Mouse (Mus musculus): ENCODE data around the gene Gcdh. TPM values are rescaled to one million over a fixed set of nuclear protein-coding genes. Genes with fewer than 3 reads are reported as not detected.
A peak's percentile ranks its signal among the peaks of the same experiment; 100 is the strongest.

Gcdh gene
- 10 to 100 TPM; 38.3 to 38.5 TPM for total RNA-seq (2021)
- long read RNA-seq, transcript Gcdh-201 (11 exons, 2,167 nt) = major isoform, 13 of 42 reads
- long read RNA-seq, transcript Gcdh-202 (12 exons, 2,114 nt) = minor isoform, 12 of 42 reads
- long read RNA-seq, partial matches to known transcripts = 4 of 42 reads
- long read RNA-seq, other reads (novel, unspliced or antisense) = 13 of 42 reads

DNA sequence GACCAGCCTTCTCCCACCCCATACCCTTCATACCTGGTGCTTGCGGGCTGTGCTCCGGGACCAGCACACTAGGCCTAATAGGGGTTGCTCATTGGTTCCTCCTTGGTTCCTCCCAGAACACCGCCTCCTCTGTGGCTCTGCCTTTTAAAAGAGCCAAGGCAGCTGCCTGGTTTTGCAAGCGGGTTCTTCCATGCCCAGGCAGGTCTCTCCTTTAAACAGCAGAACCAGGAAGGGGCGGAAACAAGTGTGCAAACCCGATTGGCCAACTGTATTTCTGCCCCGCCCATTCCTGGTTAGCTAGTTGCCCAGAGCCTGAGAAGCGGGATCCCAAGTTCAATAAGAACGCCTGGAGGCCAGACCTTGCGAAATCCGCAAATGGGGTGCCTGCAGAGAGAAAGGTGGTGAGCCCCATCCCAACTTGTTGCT is at the start of gene Gcdh:
Gene Gcdh (minus strand): TSS at position 213 of the 426 bp plus-strand sequence.
- peak; percentile 92 to 96 for DNase-seq (ENCODE audit: low spot score in 2 of 2)

DNA sequence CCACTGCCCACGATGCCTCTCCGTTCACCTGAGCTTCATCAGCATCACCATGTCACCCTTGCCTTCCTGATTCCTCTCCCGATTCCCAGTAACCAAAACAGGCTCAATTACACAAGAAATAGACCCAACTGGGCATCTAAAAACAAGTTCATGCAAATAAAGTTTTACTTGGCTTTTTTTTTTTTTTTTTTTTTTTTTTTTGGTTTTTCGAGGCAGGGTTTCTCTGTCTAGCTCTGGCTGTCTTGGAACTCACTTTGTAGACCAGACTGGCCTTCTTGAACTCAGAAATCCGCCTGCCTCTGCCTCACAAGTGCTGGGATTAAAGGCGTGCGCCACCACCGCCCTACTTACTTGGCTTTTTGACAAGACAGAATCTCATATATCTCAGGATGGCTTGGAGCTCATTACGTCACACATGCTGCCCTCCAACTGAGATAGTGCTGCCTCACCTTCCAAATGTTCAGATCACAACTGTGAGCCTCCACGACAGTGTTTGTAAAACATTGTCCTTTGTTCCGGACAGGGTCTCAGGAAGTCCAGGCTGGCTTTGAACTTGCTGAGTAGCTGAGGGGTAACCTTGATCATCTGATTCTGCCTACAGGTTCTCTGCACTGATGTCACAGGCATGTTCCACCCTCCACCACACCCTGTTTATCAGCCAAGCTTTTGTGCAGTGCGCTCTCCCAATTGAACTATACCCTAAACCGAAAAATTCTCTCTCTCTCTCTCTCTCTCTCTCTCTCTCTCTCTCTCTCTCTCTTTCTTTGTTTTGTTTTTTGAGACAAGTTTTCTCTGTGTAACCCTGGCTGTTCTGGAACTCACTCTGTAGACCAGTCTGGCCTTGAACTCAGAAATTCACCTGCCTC is 44.1 kb upstream of the Gcdh start:
- DNase-seq (ENCODE audit: low spot score in 2 of 2) = no peak

DNA sequence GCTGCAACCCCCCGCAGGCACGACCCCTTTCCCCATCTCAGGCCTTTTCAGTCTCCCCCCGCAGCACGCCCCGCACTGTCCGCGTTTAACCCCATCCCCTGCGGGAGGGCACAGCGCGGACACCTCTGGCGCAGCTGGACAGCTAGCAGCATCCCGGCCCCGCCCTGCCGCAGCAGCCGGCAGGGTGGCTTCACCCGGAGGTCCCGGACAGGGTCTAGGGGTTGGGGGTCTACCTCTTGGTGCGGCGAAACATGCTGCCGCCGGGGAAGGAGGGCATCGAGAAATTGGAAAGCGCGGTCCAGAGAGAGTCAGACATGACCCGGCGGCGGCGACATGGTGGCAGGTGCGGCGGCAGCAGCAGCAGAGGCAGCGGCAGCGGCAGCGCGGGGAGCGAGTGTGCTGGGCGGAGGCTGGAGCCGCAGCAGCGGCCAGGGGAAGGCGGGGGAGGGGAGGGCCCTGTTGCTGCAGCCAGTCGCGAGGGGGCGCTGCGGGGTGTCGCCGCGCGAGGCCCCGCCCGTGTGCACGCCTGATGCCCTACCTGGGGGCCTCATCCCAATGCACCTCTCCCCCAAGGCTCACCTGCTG is 43.3 kb upstream of the Gcdh start, which contains the start of gene Mast1:
Gene Mast1 (minus strand): TSS at position 398 of the 585 bp plus-strand sequence.
- DNase-seq (ENCODE audit: low spot score in 2 of 2) = peak; percentile 61 to 75

DNA sequence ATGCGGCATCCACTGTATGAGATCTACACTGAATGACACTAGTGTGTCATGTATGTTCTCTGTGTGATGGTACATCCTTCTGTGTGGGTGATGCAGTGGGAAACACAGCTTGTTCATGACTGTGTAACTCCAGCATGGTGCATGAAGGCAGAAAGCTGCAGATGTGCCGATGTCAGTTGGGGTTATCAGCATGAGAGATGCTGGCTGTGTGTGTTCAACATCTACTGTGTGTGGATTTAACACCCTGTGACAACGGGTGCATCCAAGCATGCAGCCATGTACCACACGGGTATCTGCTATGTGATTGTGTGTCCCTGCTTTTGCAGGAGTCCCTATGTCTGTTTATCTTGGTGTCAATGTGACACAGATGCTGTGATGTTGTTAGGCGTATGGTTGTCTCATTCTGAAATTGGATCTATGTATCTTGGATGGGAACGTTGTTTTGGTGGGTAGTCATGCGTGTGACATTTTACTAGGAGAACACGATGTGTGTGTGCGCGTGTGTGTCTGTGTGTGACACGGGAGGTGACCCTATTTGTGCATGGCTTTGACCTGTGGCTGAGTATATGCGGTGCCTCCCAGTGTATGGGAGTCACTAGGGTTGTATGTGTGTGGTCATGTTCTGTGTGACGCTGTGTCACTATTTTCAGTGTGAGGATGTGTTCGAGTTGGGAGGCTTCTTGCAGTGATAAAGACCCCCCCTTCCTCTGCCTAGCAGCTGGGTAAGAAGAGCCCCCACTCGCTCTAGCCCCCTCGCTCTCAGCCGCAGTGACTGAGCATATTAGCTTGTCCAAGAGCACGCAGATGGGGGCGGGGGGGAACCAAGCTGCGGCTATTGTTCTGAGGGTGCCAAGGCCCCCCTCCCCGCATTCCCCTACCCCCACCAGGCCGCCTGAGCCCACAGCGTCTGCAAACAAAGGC is 42.6 kb upstream of the Gcdh start:
- DNase-seq (ENCODE audit: low spot score in 2 of 2) = peak in 1 of 2 experiments; percentile 22

DNA sequence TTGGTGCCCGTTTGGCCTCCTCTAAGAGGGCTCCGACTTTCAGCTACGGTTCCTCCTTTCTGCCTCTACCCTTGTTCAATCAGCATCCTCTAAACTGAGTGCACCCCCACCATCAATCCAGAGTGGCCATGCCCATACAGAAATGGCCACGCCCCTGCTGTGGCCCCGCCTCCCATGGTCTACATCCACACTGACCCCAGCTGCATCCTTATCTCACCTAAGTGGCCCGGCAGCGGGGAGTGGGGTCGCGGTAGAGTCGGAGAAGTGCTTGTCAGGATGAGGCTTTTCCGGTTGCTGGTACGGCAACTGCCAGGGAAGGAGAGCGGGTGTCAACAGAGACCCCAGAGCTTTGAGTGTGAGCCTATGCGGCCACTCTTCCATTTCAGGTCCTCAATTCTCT is 41.8 kb upstream of the Gcdh start:
- DNase-seq (ENCODE audit: low spot score in 2 of 2) = no peak

DNA sequence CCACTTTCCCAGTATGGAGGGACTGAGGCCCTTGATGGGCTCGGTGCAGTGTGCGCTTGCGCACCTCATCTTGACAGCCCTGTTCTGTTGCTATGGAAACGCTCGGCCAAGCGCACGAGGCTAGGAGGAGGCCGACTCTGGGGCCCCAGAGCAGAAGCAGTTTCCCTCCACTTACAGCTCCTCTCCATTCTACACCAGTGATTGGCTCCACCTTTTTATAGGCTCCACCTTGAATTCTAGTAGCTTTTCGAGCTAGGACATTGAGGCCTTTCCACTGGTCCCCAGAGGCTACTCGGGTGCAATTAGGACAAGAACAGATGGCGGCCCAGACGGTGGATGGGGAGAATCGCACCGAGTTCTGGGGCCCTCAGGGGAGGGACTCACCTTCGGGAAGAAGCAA is 41.1 kb upstream of the Gcdh start:
- peak in 1 of 2 experiments; percentile 45 for DNase-seq (ENCODE audit: low spot score in 2 of 2)

DNA sequence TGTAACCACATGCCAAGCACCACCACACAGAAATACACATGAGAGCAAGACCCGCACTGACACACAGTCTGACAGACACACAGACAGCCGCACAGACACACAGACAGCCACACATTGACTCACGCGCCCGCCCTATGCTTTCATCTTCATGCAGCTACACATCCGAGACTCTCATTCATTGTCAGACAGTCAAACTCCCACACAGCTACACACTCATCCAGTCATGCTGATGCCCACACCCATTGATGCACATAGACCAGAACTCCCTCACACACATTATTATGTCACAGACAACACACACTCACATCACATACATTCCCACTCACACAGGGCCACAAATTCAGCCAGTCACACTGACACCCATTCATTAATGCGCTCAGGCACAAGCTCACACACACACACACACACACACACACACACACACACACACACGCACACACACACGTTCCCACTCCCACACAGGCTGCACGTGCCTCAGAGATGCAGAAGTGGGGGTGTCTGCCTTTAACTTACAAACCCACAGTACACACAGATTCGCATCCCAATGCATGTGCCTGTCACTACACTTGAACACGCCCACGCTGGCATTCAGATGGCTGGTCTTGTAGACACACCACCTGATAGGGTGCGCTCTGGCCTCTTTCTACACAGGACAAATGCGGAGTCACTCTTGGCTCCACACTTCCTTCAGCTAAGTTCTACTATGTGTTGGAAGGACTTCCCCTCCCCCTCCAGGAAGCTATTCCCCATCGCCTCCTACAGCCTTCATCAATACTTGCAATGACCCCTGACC is 40.2 kb upstream of the Gcdh start:
- peak in 1 of 2 experiments; percentile 49 for DNase-seq (ENCODE audit: low spot score in 2 of 2)

DNA sequence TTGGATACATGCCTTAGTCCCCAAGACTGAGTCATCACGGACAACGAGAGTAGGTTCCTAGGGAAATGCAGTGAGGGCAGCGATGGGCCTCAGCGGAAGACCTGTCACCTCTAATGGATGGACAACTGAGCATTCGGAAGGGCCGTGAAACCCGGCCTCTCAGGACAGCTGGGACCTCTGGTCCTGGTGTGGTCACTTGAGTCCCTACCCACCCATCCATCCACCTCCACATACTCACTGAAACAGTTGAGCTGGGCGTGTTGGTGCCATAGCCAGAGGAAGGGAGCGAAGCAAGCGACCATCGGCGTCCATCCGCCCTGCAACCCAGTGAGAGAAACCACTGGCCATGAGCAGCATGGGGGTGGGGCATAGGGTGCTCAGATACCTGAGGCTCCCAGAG is 36.9 kb upstream of the Gcdh start:
- DNase-seq (ENCODE audit: low spot score in 2 of 2) = no peak

DNA sequence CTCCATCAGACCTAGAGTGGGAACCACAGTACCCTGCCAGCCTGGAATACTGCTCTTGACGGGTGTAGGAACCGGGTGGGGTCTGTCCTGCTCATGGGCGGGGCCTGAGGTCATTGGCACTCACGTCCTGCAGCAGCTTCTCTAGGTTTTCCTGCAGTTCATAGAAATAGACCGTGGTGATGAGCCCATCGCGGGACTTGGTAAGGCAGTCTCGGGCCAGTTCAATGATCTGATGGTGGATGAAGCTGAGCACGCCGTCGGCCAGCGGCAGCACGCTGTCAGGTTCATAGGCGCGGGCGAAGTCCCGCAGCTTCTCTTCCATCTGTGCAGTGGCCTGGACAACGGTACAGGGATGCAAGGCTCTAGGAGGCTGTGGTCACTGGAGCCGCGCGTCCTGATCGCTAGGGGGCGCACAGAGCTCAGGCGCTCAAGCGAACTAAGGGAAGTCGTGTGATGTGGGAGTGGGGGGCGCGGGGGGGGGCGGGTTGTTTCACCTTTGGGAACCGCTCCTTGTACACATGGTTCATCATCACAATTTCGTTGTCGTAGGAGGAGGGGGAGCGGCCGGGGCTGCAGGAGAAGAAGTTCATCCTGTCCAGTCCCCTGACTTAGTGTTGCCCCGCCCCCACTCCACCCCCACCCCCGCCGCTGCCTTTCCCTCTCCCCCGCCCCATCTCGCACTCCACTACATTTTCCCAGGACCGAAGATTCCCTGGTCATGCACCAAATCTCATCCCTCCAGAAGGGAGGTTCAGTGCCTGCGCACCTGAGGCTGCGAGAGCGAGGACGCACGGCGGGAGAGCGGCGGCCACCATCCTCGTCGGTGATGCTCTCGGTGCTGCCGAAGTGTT is 35.0 kb upstream of the Gcdh start:
- DNase-seq (ENCODE audit: low spot score in 2 of 2) = peak in 1 of 2 experiments; percentile 73

DNA sequence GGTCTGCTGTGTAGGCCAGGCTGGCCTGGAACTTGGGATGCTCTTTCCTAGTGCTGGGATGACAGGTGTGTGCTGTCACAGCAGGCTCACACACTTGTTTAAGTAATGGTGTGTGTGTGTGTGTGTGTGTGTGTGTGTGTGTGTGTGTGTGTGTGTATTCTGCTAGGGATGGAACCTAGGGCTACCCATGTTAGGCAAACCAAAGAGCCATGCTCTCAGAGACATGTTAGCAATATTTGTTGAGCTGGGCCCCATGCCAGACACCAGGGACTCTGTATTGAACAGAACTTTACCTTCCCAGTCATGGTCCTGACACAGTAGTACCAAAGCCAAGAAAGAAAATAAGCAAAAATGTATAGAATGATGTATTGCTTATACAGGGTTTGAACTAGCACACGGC is 33.8 kb upstream of the Gcdh start:
- DNase-seq (ENCODE audit: low spot score in 2 of 2) = no peak

DNA sequence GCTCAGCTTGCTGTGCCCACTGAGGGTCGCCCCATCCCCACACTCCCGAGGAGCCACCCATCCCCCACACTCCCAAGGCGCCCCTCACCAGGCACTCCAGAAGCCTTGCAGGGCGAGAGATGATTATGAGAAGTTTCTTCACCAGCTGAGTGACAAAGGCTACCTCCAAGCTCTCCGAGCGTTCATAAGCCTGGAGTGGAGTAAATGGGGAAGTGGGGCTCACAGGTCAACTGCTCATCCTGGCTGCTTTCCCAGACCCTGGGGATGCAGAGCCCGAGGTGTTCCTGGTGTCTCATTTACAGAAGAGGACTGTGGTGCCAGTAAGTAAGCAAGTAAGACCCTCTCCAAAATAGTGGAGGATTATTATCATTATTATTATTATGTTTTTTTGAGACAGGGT is 31.8 kb upstream of the Gcdh start:
- DNase-seq (ENCODE audit: low spot score in 2 of 2) = no peak

DNA sequence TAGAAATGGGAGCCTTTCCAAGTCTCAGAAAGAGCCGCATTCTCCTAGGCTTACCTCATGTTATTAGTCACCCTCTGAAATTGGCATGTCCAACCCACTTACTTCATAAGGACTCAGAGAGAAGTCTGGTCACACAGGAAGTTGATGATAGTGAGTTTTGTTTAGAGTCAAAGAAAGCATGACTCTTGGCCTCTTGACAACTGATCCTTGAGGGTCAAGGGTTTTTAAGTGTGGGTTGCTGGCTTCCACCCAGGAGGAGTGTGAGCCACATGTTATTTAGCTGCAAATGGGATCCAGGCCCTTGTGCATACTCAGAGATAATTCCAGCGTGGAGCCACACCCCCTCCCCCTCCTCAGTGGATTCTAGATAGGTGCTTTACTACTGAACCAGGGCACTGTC is 27.9 kb upstream of the Gcdh start:
- DNase-seq (ENCODE audit: low spot score in 2 of 2) = no peak

DNA sequence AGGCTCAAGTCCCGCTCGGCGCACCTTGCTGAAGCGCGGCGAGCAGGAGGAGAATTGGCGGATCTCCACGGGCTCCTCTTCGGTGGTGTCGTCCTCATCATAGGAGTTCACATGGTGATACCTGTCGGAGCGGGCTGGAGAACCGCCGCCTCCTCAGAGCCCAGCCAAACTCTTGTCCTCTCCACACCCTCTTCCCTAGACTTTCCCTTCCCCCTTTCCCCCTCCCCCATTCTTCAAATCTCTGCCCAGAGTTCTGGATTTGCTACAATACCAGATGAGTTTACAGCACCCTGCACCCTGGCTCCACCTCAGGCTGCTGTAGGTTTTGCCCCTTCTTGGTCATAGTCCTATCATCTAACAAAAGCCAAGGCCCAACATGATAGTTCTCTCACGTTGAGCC is 24.9 kb upstream of the Gcdh start:
- DNase-seq (ENCODE audit: low spot score in 2 of 2) = no peak

DNA sequence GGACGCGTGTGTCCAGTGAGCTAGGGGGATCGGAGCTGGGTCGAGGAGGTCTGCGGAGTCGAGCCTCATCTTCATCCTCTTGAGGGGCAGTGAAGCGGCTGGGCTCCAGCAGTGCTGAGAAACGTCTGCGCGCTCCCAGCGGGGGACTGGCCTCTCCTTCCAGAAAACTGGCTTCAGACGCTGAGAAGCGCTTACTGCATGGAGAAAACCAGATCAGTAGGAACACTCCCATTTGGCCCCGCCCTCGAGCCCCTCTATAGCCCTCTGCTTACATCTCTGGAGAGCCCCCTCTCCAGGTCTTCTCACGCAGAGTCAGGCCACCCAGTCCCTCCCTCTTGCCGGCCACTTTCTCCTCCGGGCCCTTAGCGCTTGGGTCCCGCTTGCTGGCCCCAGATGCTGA is 24.1 kb upstream of the Gcdh start:
- DNase-seq (ENCODE audit: low spot score in 2 of 2) = no peak

DNA sequence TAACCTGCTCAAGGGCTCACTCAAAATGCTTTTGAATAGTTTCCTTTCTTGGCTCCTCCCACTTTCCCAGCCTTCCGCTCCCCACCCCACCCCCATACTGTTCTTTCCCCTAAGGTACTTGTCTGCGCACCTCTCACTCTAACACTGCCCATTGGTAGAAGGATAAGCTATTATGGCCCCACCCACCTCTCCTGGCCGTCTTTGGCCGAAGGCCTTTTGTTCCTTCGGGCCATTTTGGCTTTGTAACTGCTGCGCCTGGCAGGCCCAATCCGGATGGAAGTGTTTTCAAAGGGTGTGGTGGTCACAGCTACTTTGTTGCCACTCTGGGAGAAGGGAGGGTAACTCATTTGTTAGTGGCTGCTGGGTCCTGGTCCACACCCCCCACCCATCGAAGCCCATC is 21.5 kb upstream of the Gcdh start:
- no peak for DNase-seq (ENCODE audit: low spot score in 2 of 2)

DNA sequence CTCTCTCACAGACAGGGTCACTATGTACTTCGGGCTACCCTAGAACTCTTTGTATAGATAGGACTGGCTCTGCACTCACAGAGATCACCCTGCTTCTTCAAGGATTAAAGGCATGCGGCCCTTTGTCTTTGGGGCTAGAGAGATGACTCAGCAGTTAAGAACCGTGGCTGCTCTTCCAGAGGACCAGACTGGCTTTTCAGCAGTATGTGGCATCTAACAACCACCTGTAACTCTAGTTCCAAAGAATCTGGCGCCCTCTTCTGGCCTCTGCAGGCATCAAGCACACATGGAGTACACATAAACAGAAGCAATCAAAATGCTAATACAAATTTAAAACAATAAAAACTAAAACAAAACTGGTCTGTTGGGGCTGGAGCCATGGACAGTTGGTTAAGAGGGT is 20.2 kb upstream of the Gcdh start:
- no peak for DNase-seq (ENCODE audit: low spot score in 2 of 2)

DNA sequence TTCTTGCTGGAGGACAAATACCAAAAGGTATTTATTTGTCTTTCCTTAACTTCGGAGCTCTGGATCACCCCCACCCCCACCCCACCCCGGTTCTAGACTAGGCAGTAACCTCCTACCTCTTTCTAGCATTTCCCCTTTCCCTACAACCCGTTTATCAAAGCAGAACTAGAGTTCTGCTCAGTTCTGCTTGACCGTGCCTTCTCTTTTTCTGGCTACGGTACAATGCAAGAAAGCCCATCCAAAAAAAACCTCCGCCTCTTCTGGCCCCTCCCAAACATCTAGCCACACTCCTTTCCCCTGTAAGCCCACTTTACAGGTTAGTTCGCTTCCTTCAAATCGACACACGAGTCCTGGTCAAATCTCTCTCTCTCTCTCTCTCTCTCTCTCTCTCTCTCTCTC is 19.8 kb upstream of the Gcdh start:
- no peak for DNase-seq (ENCODE audit: low spot score in 2 of 2)

DNA sequence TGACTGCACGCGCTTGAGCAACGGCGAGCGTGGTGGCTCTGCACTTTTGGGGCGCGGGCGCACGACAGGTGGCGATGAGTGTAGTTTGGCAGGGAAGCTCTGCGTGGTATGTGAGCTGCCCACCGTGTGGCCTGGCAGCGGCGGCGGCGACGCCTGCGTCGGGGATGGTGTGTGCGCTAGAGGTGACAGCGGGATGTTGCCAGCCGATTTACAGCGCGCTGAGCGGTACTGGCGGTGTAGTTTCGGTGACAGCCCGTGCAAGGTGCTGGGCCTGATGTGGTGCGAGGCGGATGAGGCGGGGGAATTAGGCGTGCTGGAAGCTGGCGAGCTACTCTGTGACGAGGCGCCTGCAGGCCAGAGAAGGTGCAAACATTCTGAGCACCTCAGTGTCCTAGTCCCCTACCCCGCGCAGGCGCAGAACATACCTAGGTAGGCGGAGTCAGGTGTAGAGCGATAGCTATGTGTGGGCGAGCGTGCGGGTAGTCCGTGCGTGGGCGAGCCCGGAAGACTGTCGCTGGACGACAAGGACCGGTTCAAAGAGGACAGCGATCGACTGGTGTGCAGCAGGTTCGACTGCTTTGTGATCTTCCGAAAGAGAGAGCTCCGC is 19.3 kb upstream of the Gcdh start:
- peak in 1 of 2 experiments; percentile 73 for DNase-seq (ENCODE audit: low spot score in 2 of 2)

DNA sequence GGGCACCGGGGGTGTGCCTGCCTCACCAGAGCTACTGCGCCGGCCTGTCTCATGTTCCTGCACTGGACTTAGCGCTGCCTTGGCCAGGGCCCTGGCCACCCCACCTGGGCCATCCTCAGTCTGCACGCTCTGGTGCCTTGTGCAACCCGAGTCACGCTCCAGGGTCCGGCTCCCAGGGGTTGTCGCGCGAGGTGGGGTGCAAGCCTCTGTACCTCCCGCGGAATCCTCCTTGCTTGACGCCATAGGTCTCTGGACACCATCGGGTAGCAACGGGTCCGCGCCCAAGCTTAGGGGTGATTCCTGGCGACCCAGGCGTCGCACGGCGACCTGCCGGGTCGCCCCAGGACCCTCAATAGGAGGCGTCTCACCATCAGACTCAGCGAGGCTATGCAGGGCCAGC is 18.7 kb upstream of the Gcdh start:
- DNase-seq (ENCODE audit: low spot score in 2 of 2) = no peak
